Mouse (Mus musculus): ENCODE data around the gene Xlr5b. TPM values are rescaled to one million over a fixed set of nuclear protein-coding genes. Genes with fewer than 3 reads are reported as not detected.
"Not testable (repeated sequence)": the region's sequence is repeated elsewhere in the genome, so short reads cannot be mapped to it uniquely, and the experiment has no call there.

The Xlr5b gene
- total RNA-seq (2017) = not detected in 3 replicates

DNA sequence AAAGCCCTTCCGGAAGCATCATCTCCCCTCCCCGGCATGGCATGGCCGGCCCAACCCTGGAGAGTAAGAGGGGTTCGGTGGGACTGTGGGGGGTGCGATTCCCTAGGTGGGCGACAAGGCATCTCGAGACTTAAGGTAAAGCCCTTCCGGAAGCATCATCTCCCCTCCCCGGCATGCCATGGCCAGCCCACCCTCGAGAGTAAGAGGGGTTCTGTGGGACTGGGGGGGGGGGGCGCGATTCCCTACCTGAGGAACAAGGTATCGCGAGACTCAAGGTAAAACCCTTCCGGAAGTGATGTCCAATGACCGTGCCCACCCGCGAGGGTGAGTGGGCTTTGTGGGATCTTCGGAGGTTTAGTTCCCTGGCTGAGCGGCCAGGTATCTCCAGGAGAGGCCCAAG, at the start of gene Xlr5b:
TSS of gene Xlr5b (plus strand) at position 301 of the 400 bp plus-strand sequence.
- ATAC-seq (replicated peaks; ENCODE audit: insufficient number of reproducible peaks, low FRiP score, low TSS enrichment, poor library complexity, severe bottlenecking) = not testable (repeated sequence)

DNA sequence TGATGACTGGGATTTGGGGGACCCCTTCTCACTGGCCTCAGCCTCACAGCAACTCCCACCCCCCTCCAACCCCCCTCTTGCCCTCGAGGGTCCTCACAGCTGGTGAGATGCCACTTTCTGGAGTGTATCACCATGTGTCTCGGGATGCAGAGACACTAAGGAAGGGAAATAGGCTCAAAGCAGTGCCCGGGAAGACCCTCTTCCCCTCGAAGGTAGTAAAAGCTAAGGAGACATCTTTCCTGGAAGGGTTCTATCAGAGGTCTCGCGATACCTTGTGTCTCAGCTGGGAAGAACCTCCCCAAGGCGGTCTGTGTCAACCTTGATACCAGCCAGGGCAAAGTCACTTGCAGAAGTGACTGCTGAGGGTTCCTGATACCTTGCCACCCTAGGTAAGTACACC, 31.8 kb upstream of the Xlr5b start, which contains the start of gene Gm14685:
TSS of gene Gm14685 (plus strand) at position 301 of the 400 bp plus-strand sequence.
- ATAC-seq (replicated peaks; ENCODE audit: insufficient number of reproducible peaks, low FRiP score, low TSS enrichment, poor library complexity, severe bottlenecking) = not testable (repeated sequence)

DNA sequence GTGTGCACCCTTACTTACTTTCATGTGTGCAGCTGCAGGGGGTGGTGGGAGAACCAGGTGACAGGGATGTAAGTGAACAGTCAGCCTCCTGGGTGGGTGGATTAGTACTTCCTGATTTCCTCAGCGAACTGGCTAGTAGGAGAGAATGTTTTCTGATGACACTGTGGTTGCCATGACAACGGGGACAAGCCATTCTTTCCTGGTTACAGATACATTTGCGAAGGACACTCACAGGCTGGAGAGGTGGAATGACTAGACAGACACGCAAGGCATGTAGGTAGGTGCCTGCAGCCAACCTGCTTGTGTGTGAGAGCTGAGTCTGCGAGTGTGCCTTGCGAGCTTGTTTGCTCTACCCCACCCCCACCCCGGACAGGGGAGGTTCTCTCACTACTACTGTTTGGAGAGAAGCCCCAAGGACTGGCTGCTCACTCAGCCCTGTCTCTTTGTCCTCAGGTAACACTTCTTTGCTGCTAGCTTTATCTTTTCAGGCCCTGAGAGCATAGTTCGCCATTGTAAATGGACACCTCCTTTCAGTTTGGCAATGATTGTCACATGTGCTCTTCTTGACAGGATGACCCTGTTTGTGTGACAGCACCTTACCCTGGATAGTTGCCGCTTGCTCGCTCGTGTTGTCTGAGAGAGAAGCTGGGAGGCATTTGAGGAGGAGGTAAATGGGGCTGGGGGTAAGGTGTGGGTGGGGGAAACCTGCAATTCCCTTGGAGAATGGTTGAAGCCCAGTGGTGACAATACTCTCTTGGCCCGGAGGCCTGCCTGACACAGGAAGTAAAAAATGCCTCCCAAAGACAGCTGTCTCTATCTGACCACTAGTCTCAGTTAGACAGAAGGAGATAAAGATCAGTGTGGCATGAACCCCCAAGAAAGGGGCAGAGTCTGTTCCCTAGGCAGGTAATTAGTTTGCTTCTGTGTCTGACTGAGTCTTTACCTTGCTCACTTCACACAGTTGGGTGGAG, 25.5 kb upstream of the Xlr5b start:
- not testable (repeated sequence) for ATAC-seq (replicated peaks; ENCODE audit: insufficient number of reproducible peaks, low FRiP score, low TSS enrichment, poor library complexity, severe bottlenecking)

DNA sequence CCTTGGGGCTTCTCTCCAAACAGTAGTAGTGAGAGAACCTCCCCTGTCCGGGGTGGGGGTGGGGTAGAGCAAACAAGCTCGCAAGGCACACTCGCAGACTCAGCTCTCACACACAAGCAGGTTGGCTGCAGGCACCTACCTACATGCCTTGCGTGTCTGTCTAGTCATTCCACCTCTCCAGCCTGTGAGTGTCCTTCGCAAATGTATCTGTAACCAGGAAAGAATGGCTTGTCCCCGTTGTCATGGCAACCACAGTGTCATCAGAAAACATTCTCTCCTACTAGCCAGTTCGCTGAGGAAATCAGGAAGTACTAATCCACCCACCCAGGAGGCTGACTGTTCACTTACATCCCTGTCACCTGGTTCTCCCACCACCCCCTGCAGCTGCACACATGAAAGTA, 5.4 kb upstream of the Xlr5b start:
- not testable (repeated sequence) for ATAC-seq (replicated peaks; ENCODE audit: insufficient number of reproducible peaks, low FRiP score, low TSS enrichment, poor library complexity, severe bottlenecking)

- not testable (repeated sequence) for ATAC-seq (replicated peaks; ENCODE audit: insufficient number of reproducible peaks, low FRiP score, low TSS enrichment, poor library complexity, severe bottlenecking)
Observed at GRCm38 (mm10) chrX:73149350-73149749, 754 bp downstream of the Xlr5b start, which contains the start of gene DXBay18. Gene DXBay18 (minus strand): TSS chrX:73149450.

DNA sequence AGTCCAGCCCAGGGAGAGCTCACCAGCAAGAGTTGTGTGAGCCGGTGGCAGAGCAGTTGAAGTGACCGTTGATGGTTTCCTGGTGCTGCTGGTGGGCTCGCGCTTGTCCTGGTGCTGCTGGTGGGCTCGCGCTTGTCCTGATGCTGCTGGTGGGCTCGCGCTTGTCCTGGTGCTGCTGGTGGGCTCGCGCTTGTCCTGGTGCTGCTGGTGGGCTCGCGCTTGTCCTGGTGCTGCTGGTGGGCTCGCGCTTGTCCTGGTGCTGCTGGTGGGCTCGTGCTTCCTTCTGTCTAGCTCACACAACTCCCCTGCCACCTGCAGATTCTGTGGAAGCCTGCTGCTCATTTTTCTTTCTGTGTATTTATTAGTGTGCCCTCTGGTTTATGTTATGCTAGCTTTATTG, 28.3 kb downstream of the Xlr5b start, which contains the start of gene Spin2d:
TSS of gene Spin2d (minus strand) at position 101 of the 400 bp plus-strand sequence.
- not testable (repeated sequence) for ATAC-seq (replicated peaks; ENCODE audit: insufficient number of reproducible peaks, low FRiP score, low TSS enrichment, poor library complexity, severe bottlenecking)

DNA sequence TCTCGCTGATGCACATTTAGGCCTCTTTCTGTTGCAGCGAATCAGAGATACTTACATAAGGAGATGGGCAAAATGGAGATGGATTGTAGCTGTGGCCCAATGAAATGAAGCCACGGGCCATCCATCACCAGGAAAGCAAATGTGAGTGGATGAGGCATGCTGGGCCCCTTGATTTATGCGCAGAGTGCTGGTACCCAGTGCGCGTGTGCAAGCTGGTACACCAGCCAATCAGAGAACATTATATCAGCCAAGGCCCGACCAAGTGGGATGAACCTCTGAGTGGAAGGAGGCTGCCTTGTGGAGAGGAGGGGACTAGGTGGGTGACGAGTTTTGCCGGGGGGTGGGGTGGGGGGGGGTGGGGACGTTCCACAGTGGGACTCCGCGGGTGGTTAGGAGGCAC, 43.3 kb downstream of the Xlr5b start, which contains the start of gene Xlr3b:
TSS of gene Xlr3b (plus strand) at position 274 of the 400 bp plus-strand sequence.
- 0 out of 2 replicates have a peak, but pooled peaks have one; percentile 31 for ATAC-seq (replicated peaks; ENCODE audit: insufficient number of reproducible peaks, low FRiP score, low TSS enrichment, poor library complexity, severe bottlenecking)

Other genes with a start within 250 kb of the Xlr5b start
- gene Cetn2, start 230.4 kb upstream of the Xlr5b start, total RNA-seq (2017) = 80.1 to 104 TPM (median 92.7 TPM) in 3 replicates
- gene Nsdhl, start 230.2 kb upstream of the Xlr5b start, total RNA-seq (2017) = 9.2 to 12.5 TPM (median 10.4 TPM) in 3 replicates
- not detected in 3 replicates for gene Zfp185, start 161.5 kb upstream of the Xlr5b start, total RNA-seq (2017)
- not detected in 3 replicates for gene Pnma5, start 111.7 kb upstream of the Xlr5b start, total RNA-seq (2017)
- not detected in 3 replicates for gene Pnma3, start 84.0 kb upstream of the Xlr5b start, total RNA-seq (2017)
- gene Xlr4a, start 66.3 kb upstream of the Xlr5b start, total RNA-seq (2017) = 10.5 to 20.8 TPM (median 17.3 TPM) in 3 replicates
- gene Xlr3a, start 51.7 kb upstream of the Xlr5b start, total RNA-seq (2017) = not detected in 3 replicates
- gene Gm14685, start 31.7 kb upstream of the Xlr5b start, total RNA-seq (2017) = 0.11 to 0.29 TPM in 2 of 3 replicates, not detected in the other
- not detected in 3 replicates for gene DXBay18, start 654 bp downstream of the Xlr5b start, total RNA-seq (2017)
- gene Spin2d, start 28.2 kb downstream of the Xlr5b start, total RNA-seq (2017) = not detected in 3 replicates
- 13.7 to 20.2 TPM (median 19.5 TPM) in 3 replicates for gene Xlr3b, start 43.4 kb downstream of the Xlr5b start, total RNA-seq (2017)
- 25.8 to 58.7 TPM (median 33.4 TPM) in 3 replicates for gene Xlr4b, start 65.5 kb downstream of the Xlr5b start, total RNA-seq (2017)
- gene F8a, start 79.5 kb downstream of the Xlr5b start, total RNA-seq (2017) = 2.7 to 6.9 TPM (median 4.8 TPM) in 3 replicates
- gene Xlr4c, start 94.3 kb downstream of the Xlr5b start, total RNA-seq (2017) = 3.9 to 27.0 TPM (median 6.7 TPM) in 3 replicates
- not detected in 3 replicates for gene Xlr3c, start 116.6 kb downstream of the Xlr5b start, total RNA-seq (2017)
- gene Xlr5a, start 144.2 kb downstream of the Xlr5b start, total RNA-seq (2017) = not detected in 3 replicates
- gene Xlr5c, start 144.2 kb downstream of the Xlr5b start, total RNA-seq (2017) = not detected in 3 replicates
- gene Gm45015, start 188.0 kb downstream of the Xlr5b start, total RNA-seq (2017) = not detected in 3 replicates
- 5.9 to 13.7 TPM (median 12.7 TPM) in 3 replicates for gene Zfp275, start 193.8 kb downstream of the Xlr5b start, total RNA-seq (2017)
- gene Gm18336, start 249.9 kb downstream of the Xlr5b start, total RNA-seq (2017) = not detected in 3 replicates

All from monocyte, adult 5-6 weeks (primary cell).